Mouse (Mus musculus): ENCODE results near the gene Ubqln1.

- TF ChIP-seq CTCF (IDR thresholded peaks at IDR 0.05; ENCODE audit: low read depth) = peak; percentile 70
- no peak for TF ChIP-seq EP300 (IDR thresholded peaks at IDR 0.05; ENCODE audit: low read depth)
Observed at GRCm38 (mm10) chr13:58149033-58149558, 66.4 kb downstream of the Ubqln1 start.
